Mouse (Mus musculus) CH12.LX (cell line): ENCODE measurements at regions not wholly inside any gene's neighbourhood (a gene's known extent, or its start where the extent isn't known, plus 50 kb on each side); places are given as distances from the start of the nearest gene placed in this dataset.
"Not testable (repeated sequence)": the region's sequence is repeated elsewhere in the genome, so short reads cannot be mapped to it uniquely, and the experiment has no call there.

Source experiments
- CTCF ChIP-seq, 2 experiments: IDR thresholded peaks in 1 of 2; conservative IDR thresholded peaks in 1 of 2; 2 replicates each; pipeline ENCODE4 v1.5.1; 2011 to 2012; ENCODE audit warnings: low read depth in 2 of 2, low read length in 2 of 2, improper control_type of control experiment in 1 of 2, inconsistent platforms in 1 of 2, mild to moderate bottlenecking in 1 of 2, moderate library complexity in 1 of 2
- E2F4 ChIP-seq: IDR thresholded peaks from 2 replicates; pipeline ENCODE4 v1.6.1; 2011; ENCODE audit warnings: low read depth, low read length, improper control_type of control experiment; ENCODE audit not compliant: insufficient replicate concordance
- EP300 ChIP-seq: IDR thresholded peaks from 2 replicates; pipeline ENCODE4 v1.6.1; 2011; ENCODE audit warnings: low read length, improper control_type of control experiment
- ETS1 ChIP-seq: conservative IDR thresholded peaks from 2 replicates; pipeline ENCODE4 v1.6.1; 2012; ENCODE audit warnings: low read depth, mild to moderate bottlenecking, inconsistent platforms, low read length, improper control_type of control experiment, moderate library complexity
- IRF4 ChIP-seq: IDR thresholded peaks from 2 replicates; pipeline ENCODE4 v1.6.1; 2014; ENCODE audit warnings: low read depth, mild to moderate bottlenecking, inconsistent platforms, low read length, improper control_type of control experiment
- MAFK ChIP-seq: IDR thresholded peaks from 2 replicates; pipeline ENCODE4 v1.6.1; 2011; ENCODE audit warnings: low read length, improper control_type of control experiment; ENCODE audit not compliant: insufficient replicate concordance
- MAX ChIP-seq: IDR thresholded peaks from 2 replicates; pipeline ENCODE4 v1.6.1; 2011; ENCODE audit warnings: low read length, improper control_type of control experiment
- POLR2A ChIP-seq: IDR thresholded peaks from 2 replicates; pipeline ENCODE4 v1.6.1; 2011; ENCODE audit warnings: low read depth, mild to moderate bottlenecking, improper control_type of control experiment, low read length
- SIN3A ChIP-seq: IDR thresholded peaks from 2 replicates; pipeline ENCODE4 v1.6.1; 2012; ENCODE audit warnings: low read length, improper control_type of control experiment, inconsistent platforms

- TF ChIP-seq EP300; IRF4; CTCF (conservative IDR thresholded peaks at IDR 0.05 in 1 of 2, IDR thresholded peaks at IDR 0.05 in 1 of 2; ENCODE audit: low read depth in 2 of 2, low read length in 2 of 2); POLR2A; SIN3A; MAX; MAFK; ETS1; E2F4: not testable (repeated sequence)
Observed at GRCm38 (mm10) chr1:143360256-143360655, 280.2 kb upstream of the B3galt2 start.
